Mouse (Mus musculus) left cerebral cortex, adult 6 months (tissue): ENCODE results near the gene Prkcsh. TPM values are rescaled to one million over a fixed set of nuclear protein-coding genes. Genes with fewer than 3 reads are reported as not detected.

Experiments
- long read RNA-seq, 2 experiments: library from polyadenylated mRNA; unstranded; transcript quantifications; one replicate each; pipeline ENCODE4 v2.0.0; 2019 to 2020
- polyA plus RNA-seq: library from polyadenylated mRNA; unstranded; fragments of <200 nt; fragmentation: Nextera tagmentation; gene quantifications from 2 replicates; pipeline ENCODE4 v1.2.3, GENCODE M21; 2021

Gene Prkcsh
- 24.2 and 25.2 TPM in 2 replicates for polyA plus RNA-seq
- long read RNA-seq, experiment 1, transcript Prkcsh-201 (18 exons, 2,012 nt): minor isoform, 30 of 170 reads
- long read RNA-seq, experiment 1, transcript Prkcsh-202 (18 exons, 1,983 nt): major isoform, 75 of 170 reads
- long read RNA-seq, experiment 1, transcript Prkcsh-205 (18 exons, 2,228 nt): minor isoform, 11 of 170 reads
- long read RNA-seq, experiment 1, partial matches to known transcripts: 28 of 170 reads
- long read RNA-seq, experiment 1, other reads (novel, unspliced or antisense): 26 of 170 reads
- long read RNA-seq, experiment 2, transcript Prkcsh-202 (18 exons, 1,983 nt): major isoform, 12 of 38 reads
- long read RNA-seq, experiment 2, partial matches to known transcripts: 19 of 38 reads
- long read RNA-seq, experiment 2, other reads (novel, unspliced or antisense): 3 of 38 reads

DNA sequence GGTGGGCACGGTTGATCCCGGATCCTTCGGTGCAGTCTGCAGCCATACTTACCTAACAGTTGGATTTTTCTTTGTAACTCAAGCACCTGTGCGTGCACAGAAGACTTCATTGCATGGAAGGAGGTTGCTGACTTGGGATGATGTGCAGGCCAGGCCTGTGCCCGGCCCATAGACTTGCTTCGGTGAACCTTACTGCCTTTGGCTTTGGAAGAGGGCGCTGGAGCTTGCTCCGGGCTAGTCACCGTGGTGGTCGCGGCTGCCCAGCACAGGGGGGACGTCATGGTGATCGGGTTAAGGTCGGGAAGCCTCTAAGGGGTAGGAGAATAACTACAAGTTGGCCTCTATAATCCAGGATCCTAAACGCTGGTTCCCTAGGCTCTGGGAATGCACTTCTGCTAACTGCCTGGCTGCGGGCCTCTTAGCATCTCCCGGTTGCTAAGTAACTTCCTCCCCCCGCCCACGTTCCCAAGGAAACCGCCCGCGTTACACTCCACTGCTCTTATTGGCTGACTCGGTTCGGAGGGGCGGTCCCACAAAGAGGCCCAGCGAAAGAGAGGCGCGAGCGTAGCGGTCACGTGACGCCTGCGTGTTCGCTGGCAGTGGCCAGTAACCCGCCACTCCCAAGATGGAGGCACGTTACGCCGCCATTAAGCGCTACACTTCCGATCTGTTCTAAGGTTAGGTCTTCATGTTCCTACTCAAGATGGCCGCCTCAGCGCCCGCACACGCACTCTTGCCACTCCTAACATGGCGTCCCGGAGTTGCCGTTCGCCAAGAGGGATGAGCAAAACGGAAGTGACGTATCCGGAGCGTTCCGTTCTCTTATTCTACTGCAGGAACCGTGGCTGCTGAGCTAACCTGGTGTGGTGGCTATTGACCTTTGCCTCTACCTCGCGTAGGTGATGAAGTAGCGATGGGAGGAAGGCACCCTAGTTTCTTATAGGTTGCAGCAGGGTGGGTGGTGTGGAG, at the start of gene Prkcsh, which contains the start of gene Ccdc151:
Gene Prkcsh (plus strand): TSS at position 613 of the 969 bp plus-strand sequence.
Gene Ccdc151 (minus strand): TSS at position 441 of the 969 bp plus-strand sequence.

GRCm38 (mm10) chr9:21955570-21956281, 46.9 kb upstream of the Prkcsh start, which contains the start of gene Swsap1:
Gene Swsap1 (plus strand): TSS chr9:21955755.

GRCm38 (mm10) chr9:21963417-21963816, 39.2 kb upstream of the Prkcsh start, which contains the start of gene Epor:
Gene Epor (minus strand): TSS chr9:21963506.

DNA sequence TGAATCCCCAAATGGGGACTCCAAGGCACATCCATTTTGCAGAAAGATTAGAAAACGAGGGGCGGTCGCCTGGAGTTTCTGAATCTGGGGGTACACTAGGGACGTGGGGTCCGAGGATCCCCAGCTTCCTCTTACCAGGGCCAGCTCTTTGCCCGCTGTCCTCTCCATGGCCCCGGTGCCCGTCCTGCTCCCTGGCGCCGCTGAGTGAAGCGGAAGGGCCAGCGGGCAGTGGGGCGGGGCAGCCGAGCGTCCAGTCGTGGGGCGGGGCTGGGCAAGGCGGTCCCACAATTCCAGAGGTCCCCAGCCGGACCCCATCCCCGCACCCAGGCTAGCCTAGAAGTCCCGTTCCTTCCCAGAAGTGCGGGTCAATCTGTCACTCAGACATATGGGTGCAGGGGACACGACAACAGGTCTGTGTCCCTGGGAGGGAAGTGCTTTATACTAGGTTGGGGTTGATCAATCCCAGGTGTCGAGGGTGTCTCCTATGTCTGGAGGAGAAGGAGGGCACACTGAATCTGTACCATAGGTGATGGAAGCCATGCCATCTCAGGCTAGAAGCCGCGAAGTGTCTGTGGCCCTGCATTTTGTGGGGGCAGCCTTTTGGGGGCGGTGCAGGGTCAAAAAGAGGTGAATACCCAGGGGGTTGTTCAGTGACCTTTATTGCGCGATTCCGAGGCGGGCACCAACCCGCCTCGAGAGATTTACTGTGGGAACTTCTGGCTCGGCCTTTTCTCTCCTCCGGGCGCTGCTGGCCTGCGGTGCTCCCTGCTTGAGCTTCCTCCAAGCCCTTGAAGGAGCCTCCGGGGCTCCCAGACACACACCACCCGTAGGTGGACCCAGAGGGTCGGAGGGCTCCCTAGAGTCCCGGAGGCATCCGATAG, 13.1 kb upstream of the Prkcsh start, which contains the start of gene Rgl3:
Gene Rgl3 (minus strand): TSS at position 217 of the 881 bp plus-strand sequence.

DNA sequence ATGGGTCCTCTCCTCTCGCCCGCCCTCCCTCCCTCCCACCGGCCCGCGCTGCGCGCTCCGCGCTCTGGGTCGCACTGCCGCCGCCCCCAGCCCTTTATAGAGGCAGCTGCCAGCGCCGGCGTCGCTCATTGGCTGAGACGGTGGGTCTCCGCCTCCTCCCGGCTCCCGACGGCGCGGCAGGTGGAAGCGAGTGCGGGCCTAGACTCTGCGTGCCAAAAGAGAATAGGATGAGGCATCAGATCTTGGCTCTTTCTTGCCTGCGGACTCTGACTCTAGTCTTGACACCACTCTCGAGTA, 49.3 kb downstream of the Prkcsh start, which contains the start of gene Elavl3:
Gene Elavl3 (minus strand): TSS at position 66 of the 297 bp plus-strand sequence.

Other genes starting within 250 kb of the Prkcsh start
- 4.0 and 4.3 TPM in 2 replicates for gene Spc24, start 242.5 kb upstream of the Prkcsh start, polyA plus RNA-seq
- gene Kank2, start 204.1 kb upstream of the Prkcsh start, polyA plus RNA-seq: 1.4 and 1.9 TPM in 2 replicates
- not detected in 2 replicates for gene Angptl8, start 167.3 kb upstream of the Prkcsh start, polyA plus RNA-seq
- gene Dock6, start 150.2 kb upstream of the Prkcsh start, polyA plus RNA-seq: 3.2 and 3.9 TPM in 2 replicates
- gene Rab3d, start 84.6 kb upstream of the Prkcsh start, polyA plus RNA-seq: 6.7 and 6.8 TPM in 2 replicates
- gene Ccdc159, start 75.3 kb upstream of the Prkcsh start, polyA plus RNA-seq: 8.4 and 9.2 TPM in 2 replicates
- 87.3 and 88.2 TPM in 2 replicates for gene Tmem205, start 75.2 kb upstream of the Prkcsh start, polyA plus RNA-seq
- 75.3 and 142 TPM in 2 replicates for gene Plppr2, start 65.8 kb upstream of the Prkcsh start, polyA plus RNA-seq
- 6.2 and 17.7 TPM in 2 replicates for gene Swsap1, start 47.1 kb upstream of the Prkcsh start, polyA plus RNA-seq
- gene Epor, start 39.3 kb upstream of the Prkcsh start, polyA plus RNA-seq: 16.7 and 18.2 TPM in 2 replicates
- gene Rgl3, start 13.4 kb upstream of the Prkcsh start, polyA plus RNA-seq: 1.0 and 1.5 TPM in 2 replicates
- gene Ccdc151, start 172 bp upstream of the Prkcsh start, polyA plus RNA-seq: 2.7 TPM in 2 replicates
- gene Elavl3, start 49.2 kb downstream of the Prkcsh start, polyA plus RNA-seq: 21.2 and 23.5 TPM in 2 replicates
- not detected in 2 replicates for gene Gm49318, start 68.5 kb downstream of the Prkcsh start, polyA plus RNA-seq
- gene Zfp653, start 68.6 kb downstream of the Prkcsh start, polyA plus RNA-seq: 3.5 and 4.6 TPM in 2 replicates
- 51.1 and 51.8 TPM in 2 replicates for gene Ecsit, start 82.6 kb downstream of the Prkcsh start, polyA plus RNA-seq
- 0.49 and 0.67 TPM in 2 replicates for gene Cnn1, start 96.4 kb downstream of the Prkcsh start, polyA plus RNA-seq
- gene Elof1, start 114.4 kb downstream of the Prkcsh start, polyA plus RNA-seq: 175 and 193 TPM in 2 replicates
- 0.21 and 0.39 TPM in 2 replicates for gene Acp5, start 132.9 kb downstream of the Prkcsh start, polyA plus RNA-seq
- 173 and 183 TPM in 2 replicates for gene Pigyl, start 154.0 kb downstream of the Prkcsh start, polyA plus RNA-seq
- gene Zfp872, start 185.3 kb downstream of the Prkcsh start, polyA plus RNA-seq: 0.06 TPM in 1 of 2 replicates, not detected in the other
- 11.1 and 12.7 TPM in 2 replicates for gene Zfp809, start 222.9 kb downstream of the Prkcsh start, polyA plus RNA-seq